Mouse (Mus musculus): ENCODE measurements around the gene Rnf31.

Gene Rnf31

GRCm38 (mm10) chr14:55591331-55591891 lies at the start of gene Rnf31:
TSS of gene Rnf31 (plus strand) at chr14:55591708.
- peak; percentile 94 to 95 for DNase-seq

DNA sequence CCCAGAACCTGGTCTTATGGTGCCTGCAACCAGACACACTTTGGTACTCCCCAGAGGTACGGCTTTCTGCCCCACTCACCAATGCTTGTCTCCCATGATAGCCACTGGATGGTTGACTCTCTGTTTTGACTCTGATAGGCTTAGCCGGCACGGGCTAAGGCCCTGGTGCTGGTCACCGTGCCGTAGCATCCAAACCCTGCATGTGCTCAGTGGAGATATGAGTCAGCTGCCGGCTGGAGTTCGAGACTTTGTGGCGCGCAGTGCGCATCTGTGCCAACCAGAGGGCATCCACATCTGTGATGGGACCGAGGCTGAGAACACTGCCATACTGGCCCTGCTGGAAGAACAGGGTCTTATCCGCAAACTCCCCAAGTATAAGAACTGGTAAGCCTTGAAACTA lies 49.2 kb upstream of the Rnf31 start:
- DNase-seq: no peak

DNA sequence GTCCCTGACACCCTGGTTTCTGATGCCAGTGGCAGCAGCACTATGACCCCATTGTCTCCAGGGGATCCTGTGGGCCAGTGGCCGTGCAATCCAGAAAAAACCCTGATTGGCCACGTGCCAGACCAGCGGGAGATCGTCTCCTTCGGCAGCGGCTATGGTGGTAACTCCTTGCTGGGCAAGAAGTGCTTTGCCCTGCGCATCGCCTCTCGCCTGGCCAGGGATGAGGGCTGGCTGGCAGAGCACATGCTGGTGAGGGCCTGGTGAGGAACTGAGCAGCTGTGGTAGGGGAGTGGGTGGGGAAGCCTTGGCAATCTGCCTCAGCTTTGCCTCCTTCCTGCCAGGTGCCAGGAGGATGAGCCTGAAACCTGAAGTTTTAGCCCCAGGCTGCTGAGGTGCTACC lies 47.2 kb upstream of the Rnf31 start:
- DNase-seq: peak; percentile 72 to 76

DNA sequence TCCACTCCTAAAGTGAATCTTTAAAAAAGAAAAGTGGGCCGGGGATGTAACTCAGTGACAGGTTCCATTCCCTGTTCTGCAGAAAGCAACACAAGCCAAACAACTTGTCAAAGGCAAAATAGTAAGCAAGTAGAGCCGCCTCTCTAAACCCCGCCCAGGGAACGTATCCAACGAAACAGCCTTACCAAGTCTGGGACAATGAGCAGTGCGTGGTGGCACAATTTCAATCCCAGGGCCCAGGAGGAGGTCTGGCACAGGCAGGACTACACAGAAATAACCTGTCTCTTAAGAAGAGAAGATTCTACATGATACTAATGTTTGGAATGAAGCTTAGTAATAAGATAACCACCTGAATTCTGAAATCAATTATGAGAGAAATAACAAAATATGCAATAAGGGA lies 41.3 kb upstream of the Rnf31 start:
- DNase-seq: peak; percentile 49 to 50

DNA sequence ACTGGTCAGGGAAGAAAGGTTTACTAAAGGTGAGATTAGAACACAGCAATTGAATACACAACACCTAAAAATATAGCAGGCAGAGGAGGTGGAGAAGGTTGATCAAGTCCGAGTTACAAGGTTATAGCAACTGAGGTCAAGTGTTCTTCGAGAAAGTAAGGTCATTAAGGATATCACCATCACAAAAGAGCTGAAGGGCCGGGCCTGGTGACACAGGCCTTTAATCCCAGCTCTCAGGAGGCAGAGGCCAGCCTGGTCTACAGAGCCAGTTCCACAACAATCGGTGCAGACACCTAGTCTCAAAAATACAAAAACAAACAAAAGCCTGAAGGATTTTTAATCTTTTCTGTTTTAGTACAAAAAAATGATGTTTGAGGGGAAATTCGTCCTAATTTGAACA lies 40.2 kb upstream of the Rnf31 start:
- no peak for DNase-seq

DNA sequence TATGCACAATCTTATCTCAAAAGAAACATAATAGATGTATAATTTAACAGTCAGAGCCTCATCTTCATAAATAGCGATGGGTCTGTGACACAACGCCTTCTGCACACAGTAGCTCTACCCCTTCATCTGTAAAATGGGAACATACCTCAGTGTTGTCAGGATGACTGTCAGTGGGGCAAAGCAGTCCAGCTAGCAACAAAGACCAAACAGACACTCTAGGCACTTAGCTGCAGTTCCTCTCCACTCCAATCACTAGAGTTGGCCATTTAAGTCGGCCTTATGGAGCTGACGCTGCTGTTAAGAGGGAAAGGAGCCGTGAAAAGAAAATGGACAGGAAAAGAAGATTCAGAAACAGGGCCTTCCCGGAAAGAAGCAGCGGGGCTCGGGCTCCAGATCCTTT lies 39.7 kb upstream of the Rnf31 start:
- DNase-seq: no peak

GRCm38 (mm10) chr14:55554635-55555034 lies 36.9 kb upstream of the Rnf31 start:
- no peak for DNase-seq

DNA sequence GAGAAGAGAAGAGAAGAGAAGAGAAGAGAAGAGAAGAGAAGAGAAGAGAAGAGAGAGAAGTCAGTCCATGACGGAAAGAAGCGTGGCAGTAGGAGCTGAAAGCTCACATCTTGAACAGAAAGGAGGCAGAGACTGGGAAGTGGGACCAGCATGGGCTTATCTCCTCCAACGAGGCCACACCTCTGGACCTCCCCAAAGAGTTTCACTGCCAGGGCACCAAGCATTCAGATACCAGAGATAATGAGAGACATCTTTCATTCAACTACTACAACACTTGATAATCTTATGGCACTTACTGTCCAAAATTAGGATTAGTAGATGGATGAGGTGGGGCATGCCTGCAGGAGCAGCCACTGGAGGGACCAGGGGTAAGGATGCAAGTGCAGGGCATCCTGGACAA lies 35.7 kb upstream of the Rnf31 start:
- DNase-seq: no peak

- peak; percentile 93 to 95 for DNase-seq
Observed at GRCm38 (mm10) chr14:55557003-55557402, 34.5 kb upstream of the Rnf31 start.

DNA sequence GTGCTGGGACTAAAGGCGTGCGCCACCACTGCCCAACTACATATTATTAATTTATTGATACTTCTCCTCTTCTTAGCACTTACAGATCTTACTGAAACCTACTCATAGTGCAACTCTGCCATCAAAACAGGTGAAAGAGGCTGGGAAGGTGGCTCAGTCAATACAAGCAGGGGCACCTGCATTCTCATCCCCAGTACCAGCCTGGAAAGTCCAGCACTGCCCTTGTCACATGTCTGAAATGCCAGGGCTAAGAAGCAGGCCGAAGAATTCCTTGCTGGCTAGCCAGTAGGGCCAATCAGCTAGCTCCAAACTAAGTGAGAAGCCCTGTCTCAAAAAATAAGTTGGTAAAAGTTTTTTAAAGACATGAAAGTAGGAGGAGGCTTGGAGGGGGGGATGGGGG lies 33.9 kb upstream of the Rnf31 start:
- DNase-seq: no peak

- DNase-seq: no peak
Observed at GRCm38 (mm10) chr14:55558740-55559448, 32.6 kb upstream of the Rnf31 start.

- peak; percentile 94 to 96 for DNase-seq
Observed at GRCm38 (mm10) chr14:55559799-55560201, 31.7 kb upstream of the Rnf31 start, which contains the start of gene Dcaf11. TSS of gene Dcaf11 (plus strand) at chr14:55560006.

DNA sequence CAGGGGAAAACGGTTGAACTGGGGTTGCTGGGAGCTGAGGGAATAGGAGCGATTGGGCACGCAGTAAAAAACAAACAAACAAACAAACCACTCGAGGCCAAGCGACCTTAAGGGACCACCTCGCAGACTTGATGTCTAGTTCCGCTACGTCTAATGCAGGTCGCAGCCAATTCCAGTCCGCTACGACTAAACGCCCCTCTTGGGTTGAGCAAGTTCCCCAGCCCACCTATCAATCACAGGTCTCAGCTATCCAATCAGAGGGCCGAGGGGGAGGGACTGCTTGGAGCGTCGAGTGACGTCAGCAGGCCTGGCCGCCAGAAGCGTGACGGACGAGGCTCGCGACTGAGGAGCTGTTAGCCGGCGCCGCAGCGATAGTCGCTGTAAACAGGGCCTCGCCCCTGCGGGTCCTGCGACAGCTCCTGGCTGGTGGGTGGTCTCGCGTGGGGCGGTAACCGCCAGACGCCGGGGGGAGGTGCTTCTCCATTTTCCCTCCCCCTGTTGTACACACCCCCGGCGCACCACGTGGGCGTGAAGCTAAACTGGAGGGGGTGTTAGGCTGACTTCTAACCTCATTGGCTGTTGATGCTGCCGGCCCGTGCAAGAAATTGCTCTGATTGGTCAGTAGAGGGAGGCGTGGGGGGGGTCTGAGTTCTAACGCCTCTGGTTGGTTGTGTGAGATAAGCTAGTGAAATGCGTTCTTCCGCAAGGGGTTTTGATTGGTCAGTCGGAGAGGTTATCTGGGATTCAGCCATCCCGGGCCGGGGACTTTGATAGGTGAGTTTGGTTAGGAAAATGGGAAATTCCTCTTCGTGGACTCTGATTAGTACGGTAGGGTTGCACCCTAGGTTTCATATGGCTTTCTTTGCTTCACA lies 31.1 kb upstream of the Rnf31 start, which contains the start of gene A730061H03Rik:
TSS of gene A730061H03Rik (minus strand) at position 205 of the 872 bp plus-strand sequence.
- peak; percentile 99 for DNase-seq

DNA sequence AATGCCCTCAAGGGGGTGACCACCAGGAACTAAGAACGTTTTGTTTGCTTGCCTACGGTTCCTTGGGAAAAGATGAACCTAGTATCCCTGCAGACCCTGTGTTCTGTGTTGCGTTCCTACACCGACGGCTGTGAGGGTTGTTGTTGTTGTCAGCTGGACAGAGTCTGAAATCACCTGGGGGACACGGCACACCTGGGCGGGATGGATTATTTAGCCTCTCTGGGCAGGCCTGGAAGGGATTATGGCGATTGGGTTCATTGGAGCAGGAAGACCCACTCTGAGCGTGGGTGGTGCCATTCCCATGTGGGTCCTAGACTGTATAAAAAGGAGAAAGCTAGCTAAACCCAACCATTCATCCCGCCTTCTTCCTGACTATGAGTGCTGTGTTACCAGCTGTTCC lies 29.6 kb upstream of the Rnf31 start:
- DNase-seq: no peak

GRCm38 (mm10) chr14:55563249-55563648 lies 28.3 kb upstream of the Rnf31 start:
- DNase-seq: no peak

DNA sequence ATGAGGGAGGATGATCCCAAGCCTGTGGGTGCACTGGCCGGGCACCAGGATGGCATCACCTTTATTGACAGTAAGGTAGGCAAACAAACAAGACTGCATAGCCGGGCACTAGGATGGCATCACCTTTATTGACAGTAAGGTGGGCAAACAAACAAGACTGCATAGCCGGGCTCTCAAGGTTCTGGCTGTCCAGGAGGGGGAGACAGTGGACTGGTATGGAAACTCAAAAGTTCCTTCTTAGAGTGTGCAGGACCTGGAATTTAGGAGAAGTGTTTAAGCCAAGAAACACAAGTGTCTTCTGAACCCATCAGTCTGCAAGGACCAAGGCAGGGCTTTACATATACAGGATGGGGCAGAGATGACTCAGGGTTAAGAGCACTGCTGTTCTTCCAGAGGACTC lies 25.8 kb upstream of the Rnf31 start:
- DNase-seq: no peak

DNA sequence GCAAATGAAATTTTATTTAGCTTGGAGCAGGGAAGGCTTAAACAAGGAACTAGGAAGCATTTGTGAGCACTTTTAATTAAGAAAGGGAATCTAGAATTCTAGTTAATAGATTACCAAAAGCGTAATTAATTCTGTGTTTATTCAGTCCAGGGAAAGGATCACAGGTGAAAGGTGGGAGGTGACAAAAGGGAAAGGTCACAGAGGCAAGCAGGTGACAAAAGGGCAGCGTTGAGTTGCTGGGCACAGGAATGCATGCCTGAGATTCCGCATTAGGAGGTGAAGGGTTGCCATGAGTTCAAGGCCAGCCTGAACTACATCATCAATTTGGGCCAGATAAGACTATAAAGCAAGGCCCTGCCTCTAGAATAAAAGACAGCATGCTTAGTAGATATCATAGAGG lies 24.0 kb upstream of the Rnf31 start:
- DNase-seq: no peak

GRCm38 (mm10) chr14:55570588-55570987 lies 20.9 kb upstream of the Rnf31 start:
- no peak for DNase-seq

DNA sequence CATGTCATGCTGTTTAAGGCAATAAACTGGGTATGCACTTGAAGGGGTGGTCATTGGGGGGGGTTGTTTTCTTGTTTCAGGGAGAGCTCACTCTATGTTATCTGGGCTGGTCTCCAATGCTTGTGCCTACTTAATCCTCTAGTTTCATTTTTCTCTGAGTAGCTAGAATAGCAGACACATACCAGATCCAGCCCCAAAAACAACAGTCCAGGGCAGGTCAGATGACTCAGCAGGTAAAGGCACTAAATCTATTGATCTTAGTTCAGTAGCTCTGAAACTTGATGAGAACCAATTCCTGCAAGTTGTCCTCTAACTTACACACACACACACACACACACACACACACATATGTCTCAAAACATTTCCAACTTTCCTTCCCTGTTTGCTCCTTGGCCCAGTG lies 19.7 kb upstream of the Rnf31 start:
- DNase-seq: no peak

GRCm38 (mm10) chr14:55575302-55575701 lies 16.2 kb upstream of the Rnf31 start, which contains the start of gene Fitm1:
TSS of gene Fitm1 (plus strand) at chr14:55575617.
- DNase-seq: no peak

DNA sequence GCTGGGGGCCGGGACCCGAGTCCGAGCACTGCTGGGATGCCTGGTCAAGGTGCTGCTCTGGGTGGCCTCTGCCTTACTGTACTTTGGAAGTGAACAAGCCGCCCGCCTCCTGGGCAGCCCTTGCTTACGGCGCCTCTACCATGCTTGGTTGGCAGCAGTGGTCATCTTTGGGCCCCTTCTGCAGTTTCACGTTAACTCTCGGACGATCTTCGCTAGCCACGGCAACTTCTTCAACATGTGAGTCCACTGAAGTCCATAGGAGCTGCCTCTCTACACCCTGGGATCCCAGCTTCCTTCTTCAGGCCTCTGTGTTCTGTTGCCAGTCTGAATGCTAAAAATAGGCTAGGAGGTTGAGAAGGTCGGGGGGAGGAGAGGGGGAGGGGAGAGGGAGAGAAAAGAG lies 15.8 kb upstream of the Rnf31 start:
- DNase-seq: no peak

DNA sequence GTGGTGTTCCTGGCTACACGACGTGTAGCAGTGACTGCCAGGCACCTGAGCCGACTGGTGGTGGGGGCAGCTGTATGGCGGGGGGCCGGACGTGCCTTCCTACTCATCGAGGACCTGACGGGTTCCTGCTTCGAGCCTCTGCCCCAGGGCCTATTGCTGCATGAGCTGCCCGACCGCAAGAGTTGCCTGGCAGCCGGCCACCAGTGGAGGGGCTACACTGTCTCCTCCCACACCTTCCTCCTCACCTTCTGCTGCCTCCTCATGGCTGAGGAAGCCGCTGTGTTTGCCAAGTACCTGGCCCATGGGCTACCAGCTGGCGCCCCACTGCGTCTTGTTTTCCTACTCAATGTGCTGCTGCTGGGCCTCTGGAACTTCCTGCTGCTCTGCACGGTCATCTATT lies 15.1 kb upstream of the Rnf31 start:
- peak; percentile 60 for DNase-seq

- DNase-seq: peak; percentile 92 to 95
Observed at GRCm38 (mm10) chr14:55577871-55578667, 13.4 kb upstream of the Rnf31 start, which contains the start of gene Psme1. TSS of gene Psme1 (plus strand) at chr14:55578123.

Data from cerebellum, postnatal 10 days (tissue).